Mouse (Mus musculus) urinary bladder, postnatal 14 days (tissue): Measurements from ENCODE around the gene Wwc1.

Experiments
- DNase-seq: peaks from one replicate; pipeline ENCODE4 v3.0.0; 2021; ENCODE audit warnings: low spot score

Wwc1 gene

GRCm38 (mm10) chr11:35972270-35972931 is 7.9 kb downstream of the Wwc1 start:
- no peak for DNase-seq

- peak; percentile 67 for DNase-seq
These were observed 9.3 kb downstream of the Wwc1 start for GRCm38 (mm10) chr11:35970806-35971705.

- DNase-seq: no peak
These were observed 12.0 kb downstream of the Wwc1 start for GRCm38 (mm10) chr11:35968291-35968690.

- no peak for DNase-seq
These were observed 16.3 kb downstream of the Wwc1 start for GRCm38 (mm10) chr11:35963981-35964549.

- DNase-seq: no peak
These were observed 16.8 kb downstream of the Wwc1 start for GRCm38 (mm10) chr11:35963554-35963953.

GRCm38 (mm10) chr11:35962431-35962830 is 17.9 kb downstream of the Wwc1 start:
- no peak for DNase-seq

- DNase-seq: no peak
These were observed 21.1 kb downstream of the Wwc1 start for GRCm38 (mm10) chr11:35959270-35959669.

- DNase-seq: peak; percentile 80
These were observed 24.8 kb downstream of the Wwc1 start for GRCm38 (mm10) chr11:35955572-35955971.

- no peak for DNase-seq
These were observed 27.1 kb downstream of the Wwc1 start for GRCm38 (mm10) chr11:35953179-35953578.

GRCm38 (mm10) chr11:35951727-35952065 is 28.6 kb downstream of the Wwc1 start:
- no peak for DNase-seq

GRCm38 (mm10) chr11:35951058-35951726 is 29.1 kb downstream of the Wwc1 start:
- DNase-seq: no peak

- DNase-seq: no peak
These were observed 29.9 kb downstream of the Wwc1 start for GRCm38 (mm10) chr11:35950466-35950865.

- no peak for DNase-seq
These were observed 30.3 kb downstream of the Wwc1 start for GRCm38 (mm10) chr11:35950011-35950410.

GRCm38 (mm10) chr11:35948457-35948881 is 31.9 kb downstream of the Wwc1 start:
- no peak for DNase-seq

- no peak for DNase-seq
These were observed 32.4 kb downstream of the Wwc1 start for GRCm38 (mm10) chr11:35947944-35948343.

GRCm38 (mm10) chr11:35945187-35945586 is 35.1 kb downstream of the Wwc1 start:
- DNase-seq: no peak

- DNase-seq: no peak
These were observed 38.7 kb downstream of the Wwc1 start for GRCm38 (mm10) chr11:35941641-35942040.

GRCm38 (mm10) chr11:35941064-35941463 is 39.3 kb downstream of the Wwc1 start:
- DNase-seq: no peak

- DNase-seq: no peak
These were observed 41.4 kb downstream of the Wwc1 start for GRCm38 (mm10) chr11:35938790-35939385.

- DNase-seq: no peak
These were observed 44.7 kb downstream of the Wwc1 start for GRCm38 (mm10) chr11:35935645-35936044.

- DNase-seq: no peak
These were observed 45.2 kb downstream of the Wwc1 start for GRCm38 (mm10) chr11:35935133-35935532.
